Mouse (Mus musculus) limb, embryonic 15.5 days (tissue): Measurements from ENCODE around the gene Foxp2. TPM values are rescaled to one million over a fixed set of nuclear protein-coding genes. Genes with fewer than 3 reads are reported as not detected.

Experiments used
- ATAC-seq: fragments of 200-750 bp; cut with Nextera tagmentation; 2 replicates; pipeline ENCODE4 v1.8.0; 2017; ENCODE audit warnings: low read depth, moderate TSS enrichment; ENCODE audit not compliant: insufficient number of reproducible peaks, low FRiP score, low TSS enrichment
- H3K27ac ChIP-seq: fragments of 300-500 bp; sonication (generic); 2 replicates; pipeline ENCODE4 v1.5.1; 2015; ENCODE audit warnings: moderate library complexity, mild to moderate bottlenecking, inconsistent platforms
- H3K27me3 ChIP-seq: fragments of 300-500 bp; sonication (generic); 2 replicates; pipeline ENCODE4 v1.6.1; 2015; ENCODE audit warnings: inconsistent platforms
- H3K36me3 ChIP-seq: fragments of 300-500 bp; sonication (generic); 2 replicates; pipeline ENCODE4 v1.6.1; 2015; ENCODE audit warnings: inconsistent platforms
- H3K4me1 ChIP-seq: fragments of 300-500 bp; sonication (generic); 2 replicates; pipeline ENCODE4 v1.6.1; 2015; ENCODE audit warnings: inconsistent platforms
- H3K4me2 ChIP-seq: fragments of 300-500 bp; sonication (generic); 2 replicates; pipeline ENCODE4 v1.6.1; 2015; ENCODE audit warnings: mild to moderate bottlenecking, inconsistent platforms
- H3K4me3 ChIP-seq: fragments of 300-500 bp; sonication (generic); 2 replicates; pipeline ENCODE4 v1.5.1; 2015; ENCODE audit warnings: mild to moderate bottlenecking, inconsistent platforms
- H3K9ac ChIP-seq: fragments of 300-500 bp; sonication (generic); 2 replicates; pipeline ENCODE4 v1.6.1; 2015; ENCODE audit warnings: inconsistent platforms
- H3K9me3 ChIP-seq: fragments of 300-500 bp; sonication (generic); 2 replicates; pipeline ENCODE4 v1.6.1; 2016; ENCODE audit warnings: inconsistent platforms
- WGBS: fragments of 180-500 bp; shearing (Covaris S2); methylation state at CpG from one replicate; pipeline ENCODE4 v1.1.7; 2015; 5-methylcytosine and 5-hydroxymethylcytosine counted together
- polyA plus RNA-seq: library from polyadenylated mRNA; unstranded; fragments of >200 nt; fragmentation: Nextera tagmentation; extraction: Ambion mirVana; gene quantifications from 2 replicates; pipeline ENCODE4 v1.2.1, GENCODE M21; 2015

Foxp2 gene
- polyA plus RNA-seq, 1 experiment from 2014 or later: 25.8 TPM

- Histone ChIP-seq H3K4me3 (no peak overlapping the region), H3K9ac (no peak overlapping the region), H3K36me3 (no peaks in the 10 kb centered on the region), H3K9me3 (no peaks in the 10 kb centered on the region), H3K4me2 (no peak overlapping the region), H3K4me1 (no peaks in the 10 kb centered on the region), H3K27me3 (no peaks in the 10 kb centered on the region), H3K27ac (no peak overlapping the region)
- WGBS: 41% methylated on average over 1 of the region's 1 CpGs
- ATAC-seq: no peak
Measured at GRCm38 (mm10) chr6:15299279-15299678, 398.1 kb downstream of the Foxp2 start.

DNA sequence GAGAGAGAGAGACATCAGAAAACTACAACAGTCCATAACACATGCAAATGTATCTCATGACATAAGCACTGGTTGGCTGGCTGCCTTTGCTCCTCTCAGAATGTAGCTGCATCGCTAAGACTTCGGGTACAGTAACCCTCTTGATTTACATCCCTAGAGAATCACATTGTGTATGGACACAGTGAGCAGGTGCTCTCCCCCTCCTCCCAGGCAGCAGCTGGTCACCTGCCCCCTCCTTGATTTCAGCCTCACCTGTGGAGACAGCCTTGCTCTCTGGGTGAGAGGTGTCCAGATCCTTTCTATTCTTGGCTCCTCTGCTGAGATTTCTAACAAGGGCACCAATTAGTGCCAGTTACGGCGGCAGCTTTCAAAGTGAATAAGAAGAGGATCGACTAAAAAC lies 409.5 kb downstream of the Foxp2 start:
- no peak overlapping the region for H3K4me3 ChIP-seq
- H3K9ac ChIP-seq: no peak overlapping the region
- WGBS: 50% methylated on average over 5 of the region's 5 CpGs
- no peak for ATAC-seq
- H3K27me3 ChIP-seq: no peaks in the 10 kb centered on the region
- H3K9me3 ChIP-seq: no peaks in the 10 kb centered on the region
- H3K4me2 ChIP-seq: no peak overlapping the region
- H3K27ac ChIP-seq: no peak overlapping the region
- H3K36me3 ChIP-seq: no peaks in the 10 kb centered on the region
- H3K4me1 ChIP-seq: peaks cover 6% of the 10 kb centered on the region; the same call in 1 of the 2 replicates

DNA sequence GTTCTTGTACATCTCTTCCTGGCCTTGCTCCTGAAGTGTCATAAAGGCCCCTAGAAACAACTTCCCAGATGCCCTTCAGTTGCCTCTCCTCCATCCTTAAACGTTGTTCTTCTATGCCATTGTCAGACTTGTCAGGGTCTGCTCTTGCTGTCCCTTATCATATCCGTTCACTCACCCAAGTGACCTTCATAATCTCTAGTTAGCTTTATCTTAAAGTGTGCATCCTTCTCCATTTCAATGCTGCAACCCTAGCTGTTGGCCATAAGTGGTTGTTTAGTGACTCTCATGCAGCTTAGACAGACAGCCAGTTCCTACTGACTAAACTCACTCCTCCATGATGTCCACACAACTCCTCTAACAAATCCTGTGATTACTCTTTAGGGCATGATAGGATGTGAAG lies 415.8 kb downstream of the Foxp2 start:
- Histone ChIP-seq H3K4me1 (no peaks in the 10 kb centered on the region), H3K27me3 (no peaks in the 10 kb centered on the region), H3K4me3 (no peak overlapping the region), H3K36me3 (no peaks in the 10 kb centered on the region), H3K27ac (no peak overlapping the region), H3K9ac (no peak overlapping the region), H3K4me2 (no peak overlapping the region), H3K9me3 (no peaks in the 10 kb centered on the region)
- 79% methylated on average over 2 of the region's 2 CpGs for WGBS
- ATAC-seq: no peak

- no peak for ATAC-seq
- H3K9ac ChIP-seq: no peak overlapping the region
- H3K36me3 ChIP-seq: no peaks in the 10 kb centered on the region
- H3K4me3 ChIP-seq: no peak overlapping the region
- H3K4me2 ChIP-seq: no peak overlapping the region
- H3K9me3 ChIP-seq: no peaks in the 10 kb centered on the region
- 84% methylated on average over 2 of the region's 2 CpGs for WGBS
- H3K4me1 ChIP-seq: no peaks in the 10 kb centered on the region
- no peak overlapping the region for H3K27ac ChIP-seq
- H3K27me3 ChIP-seq: no peaks in the 10 kb centered on the region
Measured at GRCm38 (mm10) chr6:15318343-15318742, 417.2 kb downstream of the Foxp2 start.

- Histone ChIP-seq H3K4me3 (no peak overlapping the region), H3K9ac (no peak overlapping the region), H3K9me3 (no peaks in the 10 kb centered on the region), H3K4me1 (no peaks in the 10 kb centered on the region), H3K27ac (peak overlapping the region; percentile 28; the same call in 1 of the 2 replicates), H3K27me3 (no peaks in the 10 kb centered on the region), H3K36me3 (no peaks in the 10 kb centered on the region), H3K4me2 (no peak overlapping the region)
- ATAC-seq: peak; percentile 75; the same call in 1 of the 2 replicates
- 30% methylated on average over 2 of the region's 2 CpGs for WGBS
Measured at GRCm38 (mm10) chr6:15321551-15321974, 420.4 kb downstream of the Foxp2 start.

GRCm38 (mm10) chr6:15323099-15323498 lies 421.9 kb downstream of the Foxp2 start:
- Histone ChIP-seq H3K4me1 (no peaks in the 10 kb centered on the region), H3K9me3 (no peaks in the 10 kb centered on the region), H3K27me3 (no peaks in the 10 kb centered on the region), H3K4me2 (no peak overlapping the region), H3K4me3 (no peak overlapping the region), H3K27ac (no peak overlapping the region), H3K36me3 (no peaks in the 10 kb centered on the region), H3K9ac (no peak overlapping the region)
- ATAC-seq: no peak

DNA sequence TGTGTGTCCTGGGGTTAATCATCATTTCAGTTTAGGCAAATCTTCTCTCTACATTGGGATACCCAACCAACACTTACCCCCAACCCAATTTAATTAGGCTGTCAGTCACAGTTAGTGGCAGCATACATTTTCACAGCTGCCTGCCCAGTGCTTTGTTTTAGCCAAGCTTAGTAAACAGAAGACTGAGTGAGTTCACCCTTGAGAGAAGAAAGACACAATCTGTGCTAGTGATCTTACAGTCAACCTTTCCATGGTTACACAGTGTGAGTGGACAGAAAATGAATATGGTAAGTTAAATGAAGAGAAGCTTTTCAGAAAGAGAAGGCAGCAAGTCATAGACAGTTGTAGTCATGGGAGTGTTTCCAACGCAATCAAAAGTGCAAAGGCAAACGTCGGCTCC lies 446.6 kb downstream of the Foxp2 start:
- H3K9me3 ChIP-seq: no peaks in the 10 kb centered on the region
- 77% methylated on average over 3 of the region's 3 CpGs for WGBS
- H3K4me3 ChIP-seq: no peak overlapping the region
- H3K27ac ChIP-seq: no peak overlapping the region
- H3K36me3 ChIP-seq: no peaks in the 10 kb centered on the region
- no peak overlapping the region for H3K4me2 ChIP-seq
- H3K27me3 ChIP-seq: no peaks in the 10 kb centered on the region
- no peak for ATAC-seq
- H3K9ac ChIP-seq: no peak overlapping the region
- no peaks in the 10 kb centered on the region for H3K4me1 ChIP-seq

DNA sequence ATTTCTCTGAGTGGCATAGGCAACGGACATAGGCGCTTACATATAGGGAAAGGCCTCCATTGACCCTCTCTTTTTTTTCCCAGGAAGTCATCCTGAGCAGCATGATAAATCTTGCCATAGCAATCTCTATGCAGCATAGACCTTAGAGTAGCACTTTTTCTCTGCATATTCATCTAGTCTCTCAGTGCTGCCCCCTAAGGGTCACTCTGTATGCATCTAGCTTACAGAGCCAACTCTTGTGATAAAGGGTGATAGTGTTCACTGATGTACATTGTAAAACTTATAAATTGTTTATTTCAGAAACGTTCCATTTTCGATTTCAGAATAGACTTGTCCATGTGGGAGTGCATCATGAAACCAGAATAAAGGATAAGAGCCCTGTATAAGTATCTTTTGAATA lies 454.7 kb downstream of the Foxp2 start:
- no peak overlapping the region for H3K9ac ChIP-seq
- H3K4me1 ChIP-seq: no peaks in the 10 kb centered on the region
- H3K4me2 ChIP-seq: no peak overlapping the region
- no peak for ATAC-seq
- no peaks in the 10 kb centered on the region for H3K9me3 ChIP-seq
- H3K27me3 ChIP-seq: no peaks in the 10 kb centered on the region
- H3K36me3 ChIP-seq: no peaks in the 10 kb centered on the region
- WGBS: 86% methylated on average over 4 of the region's 4 CpGs
- H3K4me3 ChIP-seq: no peak overlapping the region
- H3K27ac ChIP-seq: no peak overlapping the region

DNA sequence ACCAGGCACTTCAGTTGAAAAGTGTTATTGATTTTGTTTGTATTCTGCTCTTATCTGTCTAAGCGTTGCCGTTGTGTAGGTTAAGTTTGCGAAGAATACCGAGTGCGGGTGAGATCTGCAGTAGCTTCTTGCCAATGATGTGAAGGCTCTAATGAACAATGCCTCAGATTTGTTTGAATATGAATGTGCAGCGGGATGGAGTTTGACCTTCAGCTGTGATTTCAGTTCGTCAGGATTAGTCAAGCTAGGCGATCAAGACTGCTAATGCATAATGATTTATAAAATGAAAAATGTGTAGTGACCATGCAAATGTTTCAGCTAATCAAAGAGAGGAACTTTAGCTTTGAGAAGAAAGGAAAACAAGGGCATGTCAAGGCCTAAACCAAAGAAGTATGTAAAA lies 469.1 kb downstream of the Foxp2 start:
- Histone ChIP-seq H3K4me1 (no peaks in the 10 kb centered on the region), H3K9ac (no peak overlapping the region), H3K27me3 (no peaks in the 10 kb centered on the region), H3K27ac (no peak overlapping the region), H3K4me2 (no peak overlapping the region), H3K4me3 (no peak overlapping the region), H3K9me3 (no peaks in the 10 kb centered on the region), H3K36me3 (no peaks in the 10 kb centered on the region)
- 81% methylated on average over 8 of the region's 8 CpGs for WGBS
- ATAC-seq: no peak

- ATAC-seq: no peak
- Histone ChIP-seq H3K4me3 (no peak overlapping the region), H3K27ac (no peak overlapping the region), H3K4me2 (no peak overlapping the region), H3K9me3 (no peaks in the 10 kb centered on the region), H3K36me3 (no peaks in the 10 kb centered on the region), H3K9ac (no peak overlapping the region), H3K27me3 (no peaks in the 10 kb centered on the region), H3K4me1 (no peaks in the 10 kb centered on the region)
- 89% methylated on average over 4 of the region's 4 CpGs for WGBS
Measured at GRCm38 (mm10) chr6:15370827-15371226, 469.7 kb downstream of the Foxp2 start.

DNA sequence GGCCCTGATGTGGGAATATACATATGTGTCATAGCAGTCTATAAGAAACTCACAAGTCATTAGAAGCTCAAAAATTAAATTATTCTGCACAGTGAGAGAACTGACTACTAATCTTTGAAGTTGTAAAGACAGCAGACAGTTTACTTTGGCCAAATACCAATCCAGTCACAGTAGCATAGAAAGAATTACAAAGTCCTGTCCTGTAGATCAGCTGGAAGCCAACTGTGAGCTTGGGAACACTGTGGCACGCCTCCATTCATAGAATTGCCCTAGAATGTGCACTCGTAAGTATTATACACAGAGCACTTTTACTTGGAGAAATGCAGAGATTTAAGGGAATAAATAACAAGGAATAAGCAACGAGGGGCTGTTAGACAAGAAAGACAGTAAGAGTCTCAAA lies 472.5 kb downstream of the Foxp2 start:
- H3K36me3 ChIP-seq: no peaks in the 10 kb centered on the region
- no peak overlapping the region for H3K9ac ChIP-seq
- no peaks in the 10 kb centered on the region for H3K27me3 ChIP-seq
- no peaks in the 10 kb centered on the region for H3K4me1 ChIP-seq
- ATAC-seq: no peak
- no peak overlapping the region for H3K4me2 ChIP-seq
- no peaks in the 10 kb centered on the region for H3K9me3 ChIP-seq
- no peak overlapping the region for H3K4me3 ChIP-seq
- no peak overlapping the region for H3K27ac ChIP-seq
- 72% methylated on average over 3 of the region's 3 CpGs for WGBS

DNA sequence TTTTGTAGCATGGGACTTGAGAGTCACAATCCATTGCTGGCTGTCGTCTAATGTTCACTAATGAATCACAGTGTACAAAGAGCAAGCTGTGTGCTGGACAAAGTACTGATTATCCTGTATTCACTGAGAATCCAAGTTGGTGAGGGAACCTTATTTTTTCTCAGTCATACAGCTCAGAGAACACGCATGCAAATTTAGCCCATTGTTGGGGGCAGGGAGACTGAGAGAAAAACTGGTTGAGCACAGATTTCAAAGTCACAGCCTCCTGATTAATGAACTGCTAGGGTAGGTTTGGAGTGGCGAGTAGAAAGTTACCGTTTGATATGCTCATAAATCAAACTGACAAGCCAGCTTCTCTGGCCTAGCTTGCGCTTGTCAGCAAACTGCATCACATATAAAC lies 477.1 kb downstream of the Foxp2 start:
- no peaks in the 10 kb centered on the region for H3K9me3 ChIP-seq
- no peak overlapping the region for H3K27ac ChIP-seq
- no peaks in the 10 kb centered on the region for H3K27me3 ChIP-seq
- ATAC-seq: no peak
- H3K4me3 ChIP-seq: no peak overlapping the region
- no peaks in the 10 kb centered on the region for H3K4me1 ChIP-seq
- H3K36me3 ChIP-seq: no peaks in the 10 kb centered on the region; the same call in 1 of the 2 replicates
- H3K4me2 ChIP-seq: no peak overlapping the region
- WGBS: 43% methylated on average over 5 of the region's 5 CpGs
- no peak overlapping the region for H3K9ac ChIP-seq

GRCm38 (mm10) chr6:15396462-15396861 lies 495.3 kb downstream of the Foxp2 start:
- Histone ChIP-seq H3K4me2 (no peak overlapping the region), H3K9ac (no peak overlapping the region), H3K27me3 (no peaks in the 10 kb centered on the region), H3K4me3 (no peak overlapping the region), H3K9me3 (no peaks in the 10 kb centered on the region), H3K4me1 (no peaks in the 10 kb centered on the region), H3K36me3 (0 out of 2 replicates have a peak, but pooled peaks cover 4% of the 10 kb centered on the region), H3K27ac (no peak overlapping the region)
- no peak for ATAC-seq
- 47% methylated on average over 6 of the region's 6 CpGs for WGBS
